Mouse (Mus musculus) right cerebral cortex, postnatal 36 days (tissue): ENCODE measurements at regions not wholly inside any gene's neighbourhood (a gene's known extent, or its start where the extent isn't known, plus 50 kb on each side); places are given as distances from the start of the nearest gene placed in this dataset.

Experiments
- DNase-seq, 2 experiments: peaks; one replicate each; pipeline ENCODE4 v3.0.0; 2022; ENCODE audit warnings: low spot score in 2 of 2, mixed read lengths in 1 of 2

GRCm38 (mm10) chr11:105538421-105539210 lies 51.2 kb upstream of the Tanc2 start:
- no peak for DNase-seq

- DNase-seq, result no peak
These were observed 57.2 kb upstream of the Tanc2 start for GRCm38 (mm10) chr11:105532616-105533015.

DNA sequence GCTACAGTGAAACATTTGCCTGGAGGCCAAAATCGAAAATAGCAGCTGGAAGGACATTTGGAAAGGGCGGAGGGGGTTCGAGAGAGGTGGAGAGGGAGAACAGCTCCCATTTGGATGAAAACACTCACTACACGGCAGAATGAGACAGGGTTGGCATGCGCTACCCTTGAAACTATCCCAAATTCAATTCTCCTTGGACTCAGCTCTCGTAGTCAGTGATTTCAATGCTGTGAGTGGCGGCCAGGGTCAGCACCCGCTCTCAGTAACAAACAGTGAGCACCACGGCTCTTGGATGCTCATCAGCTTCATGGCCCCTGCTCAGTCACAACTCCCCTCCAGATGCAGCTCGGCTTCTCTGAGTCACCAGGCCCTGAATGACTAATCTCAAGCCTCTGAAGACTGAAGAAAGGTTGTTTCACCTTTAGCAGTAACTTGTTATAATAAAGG lies 59.1 kb upstream of the Tanc2 start:
- DNase-seq, result no peak

DNA sequence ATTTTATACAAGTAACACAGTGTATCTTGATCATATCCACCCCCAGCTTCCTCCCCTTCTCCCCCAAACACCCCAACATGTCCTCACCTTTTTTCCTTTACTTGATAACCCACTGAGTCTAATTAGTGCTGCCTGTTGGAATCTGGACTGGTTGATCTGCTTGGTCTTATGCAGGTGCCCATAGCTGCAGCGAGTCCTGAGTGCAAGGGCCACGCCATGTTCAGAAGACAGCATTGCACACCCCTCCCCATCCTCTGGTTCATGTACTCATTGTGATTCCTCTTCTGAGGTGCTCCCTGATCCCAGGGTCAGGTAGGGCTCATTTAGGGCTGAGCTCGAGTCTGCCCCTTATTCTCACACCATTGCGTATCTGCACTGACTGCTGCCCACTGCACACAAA lies 63.7 kb upstream of the Tanc2 start:
- DNase-seq, result no peak

DNA sequence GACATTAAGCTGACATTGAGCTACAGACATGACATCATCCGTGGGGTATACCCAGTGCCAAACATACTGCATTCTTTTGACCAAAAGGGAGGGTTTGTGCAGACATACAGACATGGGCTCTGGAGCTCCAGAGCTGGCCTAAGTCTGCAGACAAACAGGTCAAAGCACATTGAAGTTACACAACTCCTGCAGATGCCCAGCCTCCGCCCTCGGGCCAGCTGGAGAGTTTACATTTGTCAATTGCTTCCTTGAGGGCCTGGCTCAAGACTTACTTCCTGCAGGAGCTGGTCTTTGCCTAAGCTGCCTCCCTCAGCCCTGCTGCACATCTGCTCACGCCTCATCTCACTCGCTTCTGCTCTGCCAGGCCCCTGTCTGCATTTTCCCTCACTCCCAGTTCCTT lies 64.2 kb upstream of the Tanc2 start:
- peak; percentile 11 to 23 for DNase-seq

- no peak for DNase-seq
These were observed 65.4 kb upstream of the Tanc2 start for GRCm38 (mm10) chr11:105524400-105524799.

DNA sequence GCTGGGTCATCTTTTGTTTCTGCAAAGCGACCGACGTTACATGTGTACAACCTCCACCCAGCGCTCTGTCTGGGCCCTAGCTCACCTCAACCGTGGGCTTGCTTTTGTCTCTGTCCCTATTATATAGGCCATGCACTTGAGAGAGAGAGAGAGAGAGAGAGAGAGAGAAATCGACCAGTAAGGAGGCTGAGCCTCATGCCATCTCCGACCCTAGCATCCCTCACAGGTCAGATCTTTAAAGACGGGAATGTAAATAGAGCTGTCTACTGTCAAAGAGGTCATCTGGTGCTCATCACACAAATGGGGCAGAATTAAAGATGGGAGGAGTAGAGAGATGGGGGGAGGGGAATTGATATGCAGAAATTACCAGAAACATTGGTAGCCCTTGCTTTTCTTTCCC lies 66.0 kb upstream of the Tanc2 start:
- no peak for DNase-seq

DNA sequence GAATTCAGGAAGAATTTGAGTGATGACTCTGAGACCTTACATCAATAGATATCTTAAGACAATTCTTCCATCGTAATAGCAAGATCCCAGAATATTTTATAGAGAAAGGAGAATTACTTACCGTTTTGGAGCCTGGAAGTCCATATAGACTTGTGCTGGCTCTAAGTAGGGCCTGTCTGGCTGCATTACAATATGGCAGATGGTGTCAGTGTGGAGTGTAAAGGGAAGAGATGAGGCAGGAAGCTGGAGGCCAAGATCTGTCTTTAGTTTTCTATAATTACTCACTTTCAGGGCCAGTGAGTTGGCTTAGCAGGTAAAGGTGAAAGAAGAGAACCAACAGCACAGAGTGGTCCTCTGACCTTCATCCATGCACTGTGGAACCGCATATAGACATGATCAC lies 63.9 kb upstream of the March10 start:
- DNase-seq, result no peak

DNA sequence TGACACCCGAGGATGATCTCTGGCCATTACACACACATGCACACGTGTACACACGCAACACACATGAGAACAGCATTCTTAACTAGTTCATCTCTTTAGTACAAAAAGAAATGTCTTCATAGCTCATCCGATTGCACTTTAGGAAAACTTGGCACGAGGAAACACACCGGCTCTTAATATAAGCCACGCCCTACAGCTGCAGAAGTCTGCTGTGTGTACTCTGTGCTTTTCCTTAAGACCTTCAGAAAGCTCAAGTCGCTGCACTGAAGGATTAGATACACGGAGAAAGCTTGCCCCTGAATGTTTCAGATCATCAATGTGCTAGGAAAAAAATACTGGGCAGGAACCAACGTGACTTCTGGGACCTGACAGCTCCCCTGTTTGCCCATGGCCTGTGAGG lies 56.7 kb upstream of the March10 start:
- no peak for DNase-seq

DNA sequence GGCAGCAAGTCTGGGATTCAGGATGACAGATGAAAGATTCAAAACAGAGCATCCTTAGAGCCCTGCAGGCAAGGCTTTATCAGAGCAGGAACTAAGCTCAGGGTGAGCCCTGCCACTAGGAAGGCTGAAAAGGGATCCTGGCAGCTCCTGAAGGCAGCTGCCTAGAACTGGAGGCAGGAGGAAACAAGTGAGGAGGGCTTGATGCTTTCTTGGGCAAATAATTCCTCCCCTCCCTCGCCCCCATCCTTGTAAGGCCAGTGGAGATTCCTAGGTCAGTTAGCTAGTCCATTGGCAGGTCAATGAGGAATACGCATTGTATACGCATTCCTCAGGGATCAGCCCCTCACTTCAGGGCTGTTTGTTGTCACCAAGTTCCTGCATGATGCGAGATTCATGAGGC lies 54.1 kb upstream of the March10 start:
- no peak for DNase-seq

- DNase-seq, result no peak
These were observed 53.5 kb upstream of the March10 start for GRCm38 (mm10) chr11:105510056-105510455.

DNA sequence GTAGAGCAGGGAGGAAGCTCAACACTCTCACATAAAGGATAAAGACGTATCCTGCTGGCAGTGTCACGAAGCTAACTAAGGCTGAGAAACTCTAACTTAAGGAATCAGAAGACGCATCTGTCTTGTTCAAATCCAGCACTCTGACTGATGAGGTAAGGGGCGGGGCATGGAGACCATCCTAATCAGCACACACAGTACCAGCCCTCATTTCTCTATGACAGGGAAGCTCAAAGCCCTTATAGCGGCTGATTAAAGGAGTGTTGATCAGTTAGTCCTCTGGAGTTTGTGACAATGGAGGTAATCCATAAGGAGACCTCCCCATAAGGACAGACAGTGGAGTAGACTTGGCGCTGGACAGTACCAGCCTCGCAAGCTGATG lies 52.1 kb upstream of the March10 start:
- DNase-seq, result no peak

DNA sequence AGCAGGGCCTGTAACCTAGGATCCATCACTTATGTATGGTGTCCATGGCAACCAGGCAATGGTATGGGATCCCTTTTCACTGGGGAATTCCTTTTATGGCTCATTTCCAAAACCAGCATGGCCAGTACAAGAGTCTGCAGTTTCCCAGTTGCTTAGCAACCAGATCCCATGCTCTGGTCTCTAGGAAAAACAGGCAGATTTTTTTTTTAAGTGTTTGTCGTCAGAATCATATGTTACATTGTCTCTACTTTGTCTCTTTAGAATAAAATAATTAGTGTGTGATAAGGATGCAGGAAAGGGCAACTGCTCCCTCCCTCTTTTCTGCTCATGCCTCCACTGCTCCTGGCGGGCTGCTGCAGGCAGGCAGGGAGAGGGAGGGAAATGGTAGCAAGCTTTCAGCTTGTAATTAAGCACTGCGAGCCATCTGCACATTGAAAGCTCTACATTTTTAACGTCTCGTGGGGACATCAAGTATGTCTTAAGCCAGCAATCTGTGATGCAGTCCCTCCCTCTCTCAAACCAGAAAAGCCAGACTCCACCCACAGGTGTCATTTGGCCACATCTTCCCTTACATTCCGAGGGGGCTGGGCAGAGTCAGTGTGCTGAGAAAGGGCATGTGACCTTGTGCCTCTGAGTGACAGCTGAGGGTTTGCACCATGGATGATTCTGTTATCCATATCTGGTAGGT lies 51.6 kb upstream of the March10 start:
- DNase-seq, result peak; percentile 36 to 59

GRCm38 (mm10) chr11:105507332-105507971 lies 50.9 kb upstream of the March10 start:
- no peak for DNase-seq
